Mouse (Mus musculus) megakaryocyte, embryonic 14.5 days (primary cell): ENCODE measurements at regions not wholly inside any gene's neighbourhood (a gene's known extent, or its start where the extent isn't known, plus 50 kb on each side); places are given as distances from the start of the nearest gene placed in this dataset.

Source experiments
- FLI1 ChIP-seq: IDR thresholded peaks from 2 replicates; pipeline ENCODE4 v1.6.1; 2012; ENCODE audit warnings: low read length, inconsistent platforms, mixed read lengths
- GATA1 ChIP-seq: IDR thresholded peaks from 3 replicates; pipeline ENCODE4 v1.6.1; 2012; ENCODE audit warnings: mixed read lengths, low read length, inconsistent platforms, borderline replicate concordance

GRCm38 (mm10) chr2:160048286-160048685 is 285.7 kb downstream of the Gm826 start:
- TF ChIP-seq GATA1, result no peak
- TF ChIP-seq FLI1, result no peak
